Mouse (Mus musculus) limb, embryonic 10.5 days (tissue): ENCODE measurements at regions not wholly inside any gene's neighbourhood (a gene's known extent, or its start where the extent isn't known, plus 50 kb on each side); places are given as distances from the start of the nearest gene placed in this dataset.

Experiments used
- DNase-seq: peaks from one replicate; pipeline ENCODE4 v3.0.0-alpha.2; 2017; ENCODE audit warnings: low spot score
- H3K27ac ChIP-seq: fragments of 300-500 bp; sonication (generic); 2 replicates; pipeline ENCODE4 v1.5.1; 2016; ENCODE audit warnings: mild to moderate bottlenecking
- H3K27me3 ChIP-seq: fragments of 300-500 bp; sonication (generic); 2 replicates; pipeline ENCODE4 v1.6.1; 2016; ENCODE audit warnings: low read depth, mild to moderate bottlenecking; ENCODE audit not compliant: poor library complexity, severe bottlenecking
- H3K36me3 ChIP-seq: fragments of 300-500 bp; sonication (generic); 2 replicates; pipeline ENCODE4 v1.6.1; 2016; ENCODE audit warnings: mild to moderate bottlenecking, moderate library complexity
- H3K4me1 ChIP-seq: fragments of 300-500 bp; sonication (generic); 2 replicates; pipeline ENCODE4 v1.6.1; 2016
- H3K4me3 ChIP-seq: fragments of 300-500 bp; sonication (generic); 2 replicates; pipeline ENCODE4 v1.5.1; 2016; ENCODE audit warnings: mild to moderate bottlenecking, moderate library complexity
- H3K9me3 ChIP-seq: fragments of 300-500 bp; sonication (generic); replicated peaks from 2 replicates; pipeline ENCODE4 v1.6.1; 2016; ENCODE audit warnings: mild to moderate bottlenecking
- WGBS: fragments of 180-500 bp; shearing (Covaris S2); methylation state at CpG from one replicate; pipeline ENCODE4 v1.1.7; 2016; 5-methylcytosine and 5-hydroxymethylcytosine counted together

- H3K27me3 ChIP-seq = no peaks in the 10 kb centered on the region
- H3K9me3 ChIP-seq = no peaks in the 10 kb centered on the region
- DNase-seq = no peak
- H3K4me3 ChIP-seq = no peak overlapping the region
- WGBS = 82% methylated on average over 18 of the region's 18 CpGs
- H3K27ac ChIP-seq = peak overlapping the region; percentile 75; the same call in 1 of the 2 replicates
- peaks cover 24% of the 10 kb centered on the region for H3K4me1 ChIP-seq
- no peaks in the 10 kb centered on the region for H3K36me3 ChIP-seq
These were observed 72.1 kb upstream of the Itga6 start for GRCm38 (mm10) chr2:71673087-71673920.

DNA sequence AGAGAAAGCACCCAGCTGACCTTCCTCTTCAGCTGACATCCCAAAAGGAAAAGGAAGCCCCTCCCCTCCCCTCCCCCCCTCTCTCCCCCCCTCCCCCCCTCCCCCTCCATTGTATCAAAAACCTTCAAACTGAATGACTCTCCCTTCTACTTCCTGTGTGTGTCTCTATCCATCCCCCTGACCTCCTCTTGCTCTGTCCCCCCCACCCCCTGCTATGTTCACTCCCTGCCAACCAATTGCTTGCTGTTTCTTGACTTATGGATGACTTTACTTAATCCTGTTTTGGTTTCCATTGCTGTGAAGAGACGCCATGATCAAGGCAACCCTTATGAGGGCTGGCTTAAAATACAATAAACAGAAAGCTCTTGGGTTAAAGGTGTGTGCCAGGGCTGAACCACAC is 64.7 kb upstream of the Itga6 start:
- 28% methylated on average over 1 of the region's 1 CpGs for WGBS
- Histone ChIP-seq H3K9me3 (no peaks in the 10 kb centered on the region), H3K36me3 (no peaks in the 10 kb centered on the region), H3K4me3 (no peak overlapping the region), H3K27ac (peak overlapping the region; percentile 70), H3K4me1 (peaks cover 11% of the 10 kb centered on the region), H3K27me3 (no peaks in the 10 kb centered on the region)
- no peak for DNase-seq

DNA sequence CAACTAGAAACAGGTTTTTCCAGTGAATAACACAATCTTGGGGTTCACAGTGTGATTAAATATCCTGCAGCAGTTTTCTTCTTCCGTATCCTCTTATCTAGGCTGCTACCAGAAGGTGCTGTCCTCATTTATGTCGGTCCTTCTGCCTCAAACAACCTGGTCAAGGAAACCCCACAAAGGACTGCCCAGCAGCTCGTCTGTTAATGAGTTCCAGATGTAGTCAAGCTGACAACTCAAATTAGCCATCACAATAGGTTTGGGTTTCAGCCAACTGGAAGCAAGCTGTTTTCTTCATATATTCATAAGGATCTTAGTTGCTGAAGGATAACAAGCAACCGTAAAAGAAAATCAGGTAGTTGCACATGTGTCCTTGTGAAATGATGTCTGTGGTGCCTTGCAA is 64.3 kb upstream of the Itga6 start:
- Histone ChIP-seq H3K27ac (peak overlapping the region; percentile 70), H3K4me1 (peaks cover 11% of the 10 kb centered on the region), H3K9me3 (no peaks in the 10 kb centered on the region), H3K27me3 (no peaks in the 10 kb centered on the region), H3K36me3 (no peaks in the 10 kb centered on the region), H3K4me3 (no peak overlapping the region)
- DNase-seq = no peak
- 29% methylated on average over 4 of the region's 4 CpGs for WGBS

GRCm38 (mm10) chr2:71683375-71683774 is 62.0 kb upstream of the Itga6 start:
- peaks cover 11% of the 10 kb centered on the region for H3K4me1 ChIP-seq
- H3K36me3 ChIP-seq = no peaks in the 10 kb centered on the region
- H3K27me3 ChIP-seq = no peaks in the 10 kb centered on the region
- no peak for DNase-seq
- no peak overlapping the region for H3K4me3 ChIP-seq
- H3K27ac ChIP-seq = no peak overlapping the region
- 91% methylated on average over 4 of the region's 4 CpGs for WGBS
- no peaks in the 10 kb centered on the region for H3K9me3 ChIP-seq

DNA sequence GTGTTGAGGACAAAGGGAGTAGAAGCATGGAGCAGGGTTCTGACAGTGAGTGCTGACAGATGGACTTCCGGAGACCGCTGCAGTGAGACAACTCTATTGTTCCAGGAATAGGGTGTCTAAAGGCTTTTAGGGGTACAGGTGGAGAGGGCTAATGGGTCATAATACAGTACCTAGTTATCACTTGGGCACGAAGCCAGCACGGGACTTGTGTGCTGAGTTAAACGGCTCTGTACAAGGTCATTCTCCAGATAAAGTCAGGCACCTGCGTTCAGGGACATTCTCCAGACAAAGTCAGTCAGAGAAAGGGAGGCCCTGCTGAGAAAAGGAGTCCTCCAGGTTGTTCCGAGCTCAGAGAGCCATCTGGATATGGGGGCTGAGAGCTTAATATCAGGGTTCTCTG is 60.2 kb upstream of the Itga6 start:
- no peaks in the 10 kb centered on the region for H3K36me3 ChIP-seq
- peaks cover 20% of the 10 kb centered on the region for H3K4me1 ChIP-seq
- H3K9me3 ChIP-seq = no peaks in the 10 kb centered on the region
- H3K27me3 ChIP-seq = no peaks in the 10 kb centered on the region
- 86% methylated on average over 7 of the region's 7 CpGs for WGBS
- no peak for DNase-seq
- no peak overlapping the region for H3K27ac ChIP-seq
- no peak overlapping the region for H3K4me3 ChIP-seq

GRCm38 (mm10) chr2:71689041-71689440 is 56.4 kb upstream of the Itga6 start:
- DNase-seq = no peak
- no peaks in the 10 kb centered on the region for H3K27me3 ChIP-seq
- 71% methylated on average over 4 of the region's 4 CpGs for WGBS
- H3K4me3 ChIP-seq = no peak overlapping the region
- H3K27ac ChIP-seq = no peak overlapping the region
- no peaks in the 10 kb centered on the region for H3K9me3 ChIP-seq
- no peaks in the 10 kb centered on the region for H3K36me3 ChIP-seq
- H3K4me1 ChIP-seq = peaks cover 18% of the 10 kb centered on the region

- 59% methylated on average over 27 of the region's 27 CpGs for WGBS
- no peak for DNase-seq
- no peak overlapping the region for H3K4me3 ChIP-seq
These were observed 54.9 kb upstream of the Itga6 start for GRCm38 (mm10) chr2:71690277-71691161.

DNA sequence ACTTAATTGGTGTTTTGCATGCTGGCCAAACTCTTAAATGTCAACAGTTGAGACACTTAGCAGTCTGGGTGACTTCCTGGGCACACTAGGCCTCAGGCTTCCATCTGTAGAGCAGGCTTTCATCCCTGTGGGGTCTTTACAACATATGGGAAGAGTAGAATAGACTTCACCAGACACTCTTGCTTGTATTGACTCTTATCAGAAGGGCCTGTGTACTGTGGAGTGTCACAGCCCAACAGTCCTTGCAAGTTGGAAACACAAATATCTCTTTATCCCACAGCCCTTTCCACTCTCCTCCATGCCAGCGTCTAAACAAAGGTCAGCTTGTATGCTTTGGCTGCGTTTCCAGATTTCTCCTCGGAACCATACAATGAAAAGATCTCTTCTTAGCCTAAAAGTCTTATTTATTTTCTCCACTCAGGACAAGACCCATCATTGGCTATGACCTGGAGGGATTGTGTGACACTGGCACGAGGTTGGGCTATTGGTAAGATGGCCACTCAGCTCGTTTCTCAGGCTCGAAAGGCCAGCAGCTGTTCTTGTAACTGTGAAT is 50.6 kb upstream of the Itga6 start:
- no peak overlapping the region; the same call in 1 of the 2 replicates for H3K27ac ChIP-seq
- WGBS = 75% methylated on average over 6 of the region's 6 CpGs
- no peak for DNase-seq
- no peak overlapping the region for H3K4me3 ChIP-seq
- no peaks in the 10 kb centered on the region for H3K36me3 ChIP-seq
- H3K9me3 ChIP-seq = no peaks in the 10 kb centered on the region
- peaks cover 32% of the 10 kb centered on the region for H3K4me1 ChIP-seq
- no peaks in the 10 kb centered on the region for H3K27me3 ChIP-seq

More at GRCm38 (mm10) chr2:71690277-71691161, 54.9 kb upstream of the Itga6 start:
- Histone ChIP-seq H3K27ac (peak overlapping the region; percentile 26; the same call in 1 of the 2 replicates), H3K4me1 (peaks cover 18% of the 10 kb centered on the region), H3K36me3 (no peaks in the 10 kb centered on the region), H3K9me3 (no peaks in the 10 kb centered on the region), H3K27me3 (no peaks in the 10 kb centered on the region)
